Mouse (Mus musculus): Measurements from ENCODE around the gene Atg101. TPM values are rescaled to one million over a fixed set of nuclear protein-coding genes. Genes with fewer than 3 reads are reported as not detected.
A peak's percentile ranks its signal among the peaks of the same experiment; 100 is the strongest.

Atg101 gene
- total RNA-seq, 2 experiments from 2014 or later: 21.5 to 25.0 TPM

GRCm38 (mm10) chr15:101325991-101326534 lies 42.0 kb downstream of the Atg101 start:
- no peak for DNase-seq (ENCODE audit: low spot score)
- intact Hi-C loops (cut with DNase I): loop anchor here (5.0 kb wide), 1 partner anchor 741 kb away; no protein-coding TSS in a partner anchor

DNA sequence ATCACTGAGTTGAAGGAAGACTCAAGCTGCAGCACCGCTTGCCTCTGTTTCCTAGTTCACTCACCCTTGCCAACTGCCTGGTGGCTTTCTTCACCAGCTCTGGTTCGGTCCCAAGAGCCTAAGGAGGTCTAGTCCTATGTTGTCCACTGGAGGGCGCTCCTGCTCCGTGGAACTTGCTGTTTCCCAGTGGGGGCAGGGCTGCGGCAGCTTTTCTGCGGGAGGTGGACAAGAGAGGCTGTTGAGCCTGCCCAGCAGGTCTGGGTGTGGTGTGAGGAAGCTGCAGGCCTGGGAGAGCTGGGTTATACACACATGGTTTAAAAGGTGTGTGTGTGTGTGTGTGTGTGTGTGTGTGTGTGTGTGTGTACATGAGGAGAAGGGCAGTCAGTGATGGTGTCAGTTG lies 43.2 kb downstream of the Atg101 start:
- intact Hi-C loops (cut with DNase I): loop anchor here (5.0 kb wide), 1 partner anchor 740 kb away; no protein-coding TSS in a partner anchor
- DNase-seq (ENCODE audit: low spot score): peak; percentile 68

GRCm38 (mm10) chr15:101328876-101329563 lies 44.9 kb downstream of the Atg101 start:
- DNase-seq (ENCODE audit: low spot score): no peak
- intact Hi-C loops (cut with DNase I): loop anchor here (5.0 kb wide), 1 partner anchor 738 kb away; no protein-coding TSS in a partner anchor

DNA sequence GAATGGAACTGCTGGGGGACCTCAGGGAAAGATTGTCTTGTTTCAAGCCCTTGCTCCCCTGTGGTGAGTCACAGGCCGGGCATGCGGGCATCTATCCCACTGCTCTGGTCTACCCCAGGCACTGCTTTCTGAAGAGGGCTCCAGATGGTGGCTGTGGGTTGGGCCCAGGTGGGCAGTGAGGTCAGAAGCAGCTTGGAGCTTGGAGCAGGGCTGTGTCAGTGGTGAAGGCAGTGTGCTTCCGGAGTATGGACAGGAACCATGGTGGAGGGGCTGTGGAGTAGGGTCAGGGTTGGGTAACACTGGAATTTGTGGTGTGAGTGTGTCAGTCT lies 45.5 kb downstream of the Atg101 start:
- intact Hi-C loops (cut with DNase I): loop anchor here (5.0 kb wide), 1 partner anchor 738 kb away; no protein-coding TSS in a partner anchor

GRCm38 (mm10) chr15:101331090-101331489 lies 47.0 kb downstream of the Atg101 start:
- intact Hi-C loops (cut with DNase I): no loop called here

More for the DNA sequence above, 45.5 kb downstream of the Atg101 start:
- DNase-seq (ENCODE audit: low spot score): no peak

DNA sequence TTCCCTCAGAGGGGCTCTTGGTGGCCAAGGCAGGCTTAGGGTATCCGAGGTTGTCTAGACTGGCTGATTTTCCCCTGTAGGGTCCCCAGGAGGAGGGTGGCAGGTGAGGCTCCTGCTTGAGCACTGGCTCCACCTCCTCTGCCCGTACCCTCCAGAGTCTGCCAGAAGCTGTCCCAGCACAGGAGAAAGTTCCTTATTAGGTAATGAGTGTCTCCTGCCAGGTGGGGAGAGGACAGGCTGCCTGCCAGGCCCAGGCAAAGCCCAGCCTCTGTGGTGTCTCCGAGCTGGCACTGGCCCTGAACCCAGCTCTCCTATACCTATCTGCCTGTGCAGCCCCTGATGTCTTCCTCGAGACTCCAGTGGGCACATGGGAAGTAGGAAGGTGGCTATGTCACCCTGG lies 48.3 kb downstream of the Atg101 start:
- no peak for DNase-seq (ENCODE audit: low spot score)
- intact Hi-C loops (cut with DNase I): no loop called here

More at GRCm38 (mm10) chr15:101331090-101331489, 47.0 kb downstream of the Atg101 start:
- no peak for DNase-seq (ENCODE audit: low spot score)

DNA sequence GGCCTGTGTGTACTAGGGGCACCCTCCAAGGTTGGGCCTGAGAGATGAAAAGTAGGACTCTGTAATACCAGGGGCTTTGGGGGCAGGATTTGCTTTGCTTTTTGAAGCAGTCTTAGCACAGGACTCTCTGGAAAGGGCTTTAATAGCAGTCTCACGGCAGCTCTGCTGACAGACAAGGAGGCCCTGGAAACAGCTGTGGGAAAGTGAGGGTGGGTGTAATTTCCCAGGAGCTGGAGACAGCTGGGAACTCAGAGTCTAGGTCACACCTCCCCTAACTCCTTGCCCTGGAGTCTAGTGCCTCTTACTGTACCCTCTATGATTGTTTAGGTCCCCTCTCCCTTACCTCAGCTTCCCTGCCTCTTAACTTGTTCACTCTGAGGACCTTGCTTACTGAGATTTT lies 49.1 kb downstream of the Atg101 start:
- intact Hi-C loops (cut with DNase I): no loop called here
- no peak for DNase-seq (ENCODE audit: low spot score)

DNA sequence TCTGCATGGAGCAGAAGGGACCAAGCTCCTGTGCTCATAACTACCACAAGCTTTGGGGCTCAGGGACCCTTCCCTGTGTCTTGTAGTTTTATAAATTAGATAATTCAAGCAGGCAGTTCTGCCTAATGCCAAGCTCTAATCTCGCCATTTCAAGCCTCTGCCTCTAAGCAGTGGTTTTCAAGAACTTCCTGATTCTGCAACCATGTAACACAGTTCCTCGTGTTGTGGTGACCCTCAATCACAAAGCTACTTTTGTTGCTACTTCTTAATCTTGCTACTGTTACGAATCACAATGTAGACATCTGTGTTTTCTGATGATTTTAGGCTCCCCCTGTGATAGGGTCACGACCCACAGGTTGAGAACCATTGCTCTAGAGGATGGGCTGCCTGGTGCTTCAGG lies 49.6 kb downstream of the Atg101 start:
- intact Hi-C loops (cut with DNase I): no loop called here
- no peak for DNase-seq (ENCODE audit: low spot score)

DNA sequence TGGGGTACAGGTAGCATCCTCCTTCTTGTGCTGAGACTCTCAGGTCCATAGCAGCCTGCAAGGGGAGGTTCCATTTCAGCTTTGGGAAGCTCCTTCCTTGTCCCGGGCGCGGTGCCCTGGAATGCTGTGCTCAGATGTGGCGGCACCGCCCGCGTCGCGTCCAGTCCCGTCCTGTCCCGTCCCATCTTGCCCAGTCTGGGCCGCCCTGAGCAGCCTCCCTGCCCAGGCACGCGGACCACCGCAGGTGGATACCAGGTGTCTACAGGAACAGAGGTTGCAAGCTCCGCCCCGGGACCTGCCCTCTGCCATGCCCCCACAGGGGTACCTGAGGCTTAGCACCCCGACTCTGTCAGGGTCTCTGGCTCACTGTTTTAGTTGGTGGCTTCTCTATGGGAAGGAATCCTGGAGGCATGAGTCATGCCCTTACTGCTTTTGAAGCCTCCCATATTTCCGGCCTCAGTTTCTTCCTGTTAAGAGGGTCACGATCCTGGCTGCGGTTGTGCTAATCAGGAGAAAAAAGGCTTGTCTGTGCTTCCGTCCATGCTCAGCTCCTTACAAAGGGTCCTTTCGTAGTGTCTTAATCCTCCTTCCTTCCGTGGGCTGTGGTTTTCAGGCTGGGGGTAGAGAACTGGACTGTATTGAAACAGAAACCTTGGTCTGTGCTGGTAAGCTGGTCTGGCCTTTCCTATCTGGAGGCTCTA lies 52.6 kb downstream of the Atg101 start:
- no peak for DNase-seq (ENCODE audit: low spot score)
- intact Hi-C loops (cut with DNase I): loop anchor here (5.0 kb wide), 1 partner anchor 636 kb away; no protein-coding TSS in a partner anchor

- intact Hi-C loops (cut with DNase I): loop anchor here (2.0 to 5.0 kb wide), 2 partner anchors 158 to 634 kb away; no protein-coding TSS in a partner anchor
Observed at GRCm38 (mm10) chr15:101338359-101338758, 54.3 kb downstream of the Atg101 start.

GRCm38 (mm10) chr15:101339537-101339936 lies 55.5 kb downstream of the Atg101 start:
- DNase-seq (ENCODE audit: low spot score): peak; percentile 53
- intact Hi-C loops (cut with DNase I): loop anchor here (2.0 to 5.0 kb wide), 2 partner anchors 157 to 633 kb away; no protein-coding TSS in a partner anchor

More at GRCm38 (mm10) chr15:101338359-101338758, 54.3 kb downstream of the Atg101 start:
- DNase-seq (ENCODE audit: low spot score): no peak

Other genes starting within 250 kb of the Atg101 start
- gene Gm47841, start 236.9 kb upstream of the Atg101 start, total RNA-seq (2021): not detected
- 1 to 10 TPM; 1.3 to 1.4 TPM for gene Fignl2, start 205.7 kb upstream of the Atg101 start, total RNA-seq (2021)
- gene Ankrd33, start 168.5 kb upstream of the Atg101 start, total RNA-seq (2021): not detected
- gene Acvrl1, start 155.8 kb upstream of the Atg101 start, total RNA-seq (2021): 10 to 100 TPM; 23.2 to 31.5 TPM
- gene Acvr1b, start 110.2 kb upstream of the Atg101 start, total RNA-seq (2021): 10 to 100 TPM; 11.7 to 14.5 TPM
- gene Grasp, start 60.1 kb upstream of the Atg101 start, total RNA-seq (2021): 10 to 100 TPM in 1 of 2 experiments, 1 to 10 TPM in 1; 9.4 to 12.3 TPM
- 1 to 10 TPM; 5.5 to 6.3 TPM for gene Nr4a1, start 30.0 kb upstream of the Atg101 start, total RNA-seq (2021)
- gene 6030408B16Rik, start 8.9 kb downstream of the Atg101 start, total RNA-seq (2021): 1 to 10 TPM; 1.3 to 1.5 TPM
- 1 to 10 TPM; 2.0 to 2.2 TPM for gene Krt80, start 85.9 kb downstream of the Atg101 start, total RNA-seq (2021)
- gene Krt7, start 126.8 kb downstream of the Atg101 start, total RNA-seq (2021): 1 to 10 TPM; 4.2 to 5.9 TPM
- not detected for gene Krt87, start 154.5 kb downstream of the Atg101 start, total RNA-seq (2021)
- gene Krt88, start 163.5 kb downstream of the Atg101 start, total RNA-seq (2021): not detected
- not detected for gene Krt81, start 179.5 kb downstream of the Atg101 start, total RNA-seq (2021)
- not detected for gene Krt86, start 189.2 kb downstream of the Atg101 start, total RNA-seq (2021)
- gene Krt83, start 207.2 kb downstream of the Atg101 start, total RNA-seq (2021): not detected
- not detected for gene Gm49425, start 233.0 kb downstream of the Atg101 start, total RNA-seq (2021)
- gene Krt84, start 248.5 kb downstream of the Atg101 start, total RNA-seq (2021): not detected